8 mouse cellular contexts compared by ENCODE assay signal in the genomic region with DNA sequence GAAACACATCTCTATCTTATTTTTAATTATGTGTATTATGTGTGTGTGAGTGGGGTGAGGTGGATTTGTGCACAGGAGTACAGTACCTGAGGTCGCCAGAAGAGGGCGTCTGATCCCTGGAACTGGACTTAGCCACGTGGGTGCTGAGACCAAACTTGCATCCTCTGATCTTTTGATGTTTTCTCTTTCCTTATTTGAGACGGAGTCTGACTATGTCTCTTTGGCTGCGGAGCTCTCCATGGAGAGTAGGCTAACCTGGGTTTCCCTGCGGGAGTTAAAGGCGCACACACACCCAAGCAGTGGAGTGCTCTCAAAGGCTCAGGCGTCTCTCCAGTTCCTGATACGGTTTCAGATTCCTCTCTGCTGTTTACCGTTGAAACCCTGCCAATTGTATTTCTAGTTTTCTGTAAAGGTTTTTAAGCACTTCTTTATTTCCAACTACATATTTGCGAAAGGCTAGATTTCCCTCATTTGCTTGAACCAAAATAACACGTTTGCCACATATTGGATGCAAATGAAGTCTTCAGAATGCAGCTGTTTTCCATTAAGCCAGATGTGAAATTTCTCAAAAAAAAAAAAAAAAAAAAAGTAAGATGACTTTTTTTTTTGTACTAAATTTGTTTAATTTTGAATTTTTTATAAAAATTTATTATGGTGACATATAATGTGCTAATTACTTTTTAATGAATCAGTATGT. TPM values are rescaled to one million over a fixed set of nuclear protein-coding genes. Genes with fewer than 3 reads are reported as not detected.
A peak's percentile ranks its signal among the peaks of the same experiment; 100 is the strongest.
DNase-seq lines count a peak whose midpoint lies in the region; ATAC-seq and TF ChIP-seq lines count a peak whose summit lies in the region.

No protein-coding gene starts in this region.

- H3K9ac ChIP-seq in forebrain, embryonic 12.5 days = no peak overlapping the region
- no peak overlapping the region for H3K9ac ChIP-seq in heart, postnatal 0 days (replicated peaks; ENCODE audit: low read depth, low read length)
- H3K9ac ChIP-seq in liver, embryonic 16.5 days (ENCODE audit: low read depth, low read length) = no peak overlapping the region
- H3K9ac ChIP-seq in neural tube, embryonic 12.5 days = no peak overlapping the region

- peak; percentile 66; the same call in 1 of the 2 replicates for ATAC-seq in forebrain, embryonic 12.5 days (ENCODE audit: low FRiP score)
- ATAC-seq in heart, postnatal 0 days (ENCODE audit: insufficient read depth, low read depth) = 0 out of 2 replicates have a peak, but pooled peaks have one; percentile 27
- no peak for ATAC-seq in liver, embryonic 16.5 days (ENCODE audit: low read depth)
- peak; percentile 70; the same call in 1 of the 2 replicates for ATAC-seq in neural tube, embryonic 12.5 days (ENCODE audit: low FRiP score, low read depth)

- TF ChIP-seq CTCF in brain, embryonic 14.5 days (IDR thresholded peaks at IDR 0.05; ENCODE audit: borderline replicate concordance, extremely low read depth, insufficient read depth, insufficient read length) = peak; percentile 94
- peak; percentile 76 for TF ChIP-seq CTCF in heart, postnatal 0 days (IDR thresholded peaks at IDR 0.05; ENCODE audit: low read depth)

- peak; percentile 66 for DNase-seq in CD4-positive helper T cell, adult 2 months (ENCODE audit: low read depth, low spot score)
- DNase-seq in brain, embryonic 14.5 days (ENCODE audit: low read depth) = peak; percentile 86
- DNase-seq in heart, postnatal 0 days (ENCODE audit: low spot score) = peak; percentile 58
- peak; percentile 77 to 91 for DNase-seq in kidney, postnatal 36 days
- DNase-seq in telencephalon, adult 2 months (ENCODE audit: low read depth, low spot score) = peak; percentile 35

- H3K27ac ChIP-seq in forebrain, embryonic 12.5 days = no peak overlapping the region
- H3K27ac ChIP-seq in heart, postnatal 0 days (ENCODE audit: low read depth) = no peak overlapping the region
- no peak overlapping the region for H3K27ac ChIP-seq in liver, embryonic 16.5 days (ENCODE audit: low read length)
- no peak overlapping the region for H3K27ac ChIP-seq in neural tube, embryonic 12.5 days

- no peaks in the 10 kb centered on the region for H3K4me1 ChIP-seq in forebrain, embryonic 12.5 days
- no peaks in the 10 kb centered on the region; the same call in 1 of the 2 replicates for H3K4me1 ChIP-seq in heart, postnatal 0 days (ENCODE audit: control insufficient read depth, insufficient read depth)
- no peaks in the 10 kb centered on the region for H3K4me1 ChIP-seq in liver, embryonic 16.5 days (ENCODE audit: control insufficient read depth, low read depth, low read length)
- H3K4me1 ChIP-seq in neural tube, embryonic 12.5 days = no peaks in the 10 kb centered on the region

- 19% methylated on average over 12 of the region's 12 CpGs for WGBS in forebrain, embryonic 12.5 days
- WGBS in heart, postnatal 0 days = 13% methylated on average over 12 of the region's 12 CpGs
- WGBS in liver, embryonic 16.5 days (ENCODE audit: insufficient replicate concordance) = 19% methylated on average over 12 of the region's 12 CpGs
- WGBS in neural tube, embryonic 12.5 days = 21% methylated on average over 12 of the region's 12 CpGs

- TF ChIP-seq POLR2A in brain, embryonic 14.5 days (IDR thresholded peaks at IDR 0.05; ENCODE audit: borderline replicate concordance, extremely low read depth, insufficient read depth, insufficient read length, poor library complexity, severe bottlenecking) = no peak

- H3K4me3 ChIP-seq in forebrain, embryonic 12.5 days (replicated peaks) = no peak overlapping the region
- peak overlapping the region; percentile 21 for H3K4me3 ChIP-seq in heart, postnatal 0 days (ENCODE audit: low read depth, low read length)
- no peak overlapping the region for H3K4me3 ChIP-seq in liver, embryonic 16.5 days (ENCODE audit: low read depth, low read length)
- no peak overlapping the region for H3K4me3 ChIP-seq in neural tube, embryonic 12.5 days

- peak overlapping the region; percentile 35 for H3K4me2 ChIP-seq in forebrain, embryonic 12.5 days
- peak overlapping the region; percentile 49 for H3K4me2 ChIP-seq in heart, postnatal 0 days (ENCODE audit: low read depth, low read length)
- H3K4me2 ChIP-seq in liver, embryonic 16.5 days (ENCODE audit: low read depth, low read length) = 0 out of 2 replicates have a peak overlapping the region, but pooled peaks have one; percentile 18
- peak overlapping the region; percentile 49 for H3K4me2 ChIP-seq in neural tube, embryonic 12.5 days (replicated peaks)

- H3K36me3 ChIP-seq in forebrain, embryonic 12.5 days (replicated peaks) = no peaks in the 10 kb centered on the region
- H3K36me3 ChIP-seq in heart, postnatal 0 days (replicated peaks; ENCODE audit: control insufficient read depth, insufficient read depth, low read length) = no peaks in the 10 kb centered on the region
- no peaks in the 10 kb centered on the region for H3K36me3 ChIP-seq in liver, embryonic 16.5 days (ENCODE audit: control insufficient read depth, insufficient read depth)
- no peaks in the 10 kb centered on the region for H3K36me3 ChIP-seq in neural tube, embryonic 12.5 days

- no peaks in the 10 kb centered on the region for H3K27me3 ChIP-seq in forebrain, embryonic 12.5 days
- H3K27me3 ChIP-seq in heart, postnatal 0 days (ENCODE audit: control insufficient read depth, insufficient read depth, low read length) = no peaks in the 10 kb centered on the region
- H3K27me3 ChIP-seq in liver, embryonic 16.5 days (ENCODE audit: control insufficient read depth, insufficient read depth, low read depth, low read length) = no peaks in the 10 kb centered on the region
- H3K27me3 ChIP-seq in neural tube, embryonic 12.5 days (replicated peaks) = no peaks in the 10 kb centered on the region

- no peaks in the 10 kb centered on the region for H3K9me3 ChIP-seq in forebrain, embryonic 12.5 days
- no peaks in the 10 kb centered on the region for H3K9me3 ChIP-seq in heart, postnatal 0 days (replicated peaks; ENCODE audit: control insufficient read depth, low read length)
- no peaks in the 10 kb centered on the region for H3K9me3 ChIP-seq in liver, embryonic 16.5 days (replicated peaks; ENCODE audit: control insufficient read depth, low read length)
- no peaks in the 10 kb centered on the region for H3K9me3 ChIP-seq in neural tube, embryonic 12.5 days

- TF ChIP-seq EP300 in heart, postnatal 0 days (IDR thresholded peaks at IDR 0.05; ENCODE audit: low read depth) = no peak

RNA-seq across cellular contexts. Expression of gene Stam2, which starts 21.1 kb away (rescaled TPM):
- polyA plus RNA-seq in brain, embryonic 14.5 days (2012; rRNA removed) = 23.5 and 25.9 TPM in 2 replicates
- 42.2 and 42.8 TPM in 2 replicates for polyA plus RNA-seq in forebrain, embryonic 12.5 days (2016; fragmentation: Nextera tagmentation; extraction: Ambion mirVana)
- 21.2 and 21.5 TPM in 2 replicates for total RNA-seq in heart, postnatal 0 days (2014; rRNA removed; ENCODE audit: low replicate concordance)
- polyA plus RNA-seq in heart, postnatal 0 days (2015; fragmentation: Nextera tagmentation; extraction: Ambion mirVana) = 23.9 and 25.3 TPM in 2 replicates
- 8.6 and 9.5 TPM in 2 replicates for polyA plus RNA-seq in liver, embryonic 16.5 days (2015; fragmentation: Nextera tagmentation; extraction: Ambion mirVana)
- 41.6 and 41.7 TPM in 2 replicates for polyA plus RNA-seq in neural tube, embryonic 12.5 days (2016; fragmentation: Nextera tagmentation; extraction: Ambion mirVana)

Comparison
In these comparisons a context has a peak if more than half of its experiments do, and no peak if none do; other contexts are left out.
1. DNase-seq: peak in every context shown above with its lines; median percentile 86 in brain, embryonic 14.5 days; 84 in kidney, postnatal 36 days; 66 in CD4-positive helper T cell, adult 2 months; 58 in heart, postnatal 0 days; 35 in telencephalon, adult 2 months.